Mouse (Mus musculus) lung, embryonic 16.5 days (tissue): ENCODE results near the gene Prpsap1. TPM values are rescaled to one million over a fixed set of nuclear protein-coding genes. Genes with fewer than 3 reads are reported as not detected.

ENCODE experiments used
- ATAC-seq: fragments of 200-750 bp; cut with Nextera tagmentation; 2 replicates; pipeline ENCODE4 v1.8.0; 2017; ENCODE audit warnings: low read depth, mild to moderate bottlenecking, moderate library complexity
- H3K27ac ChIP-seq: fragments of 300-500 bp; sonication (generic); 2 replicates; pipeline ENCODE4 v1.5.1; 2014; ENCODE audit warnings: mild to moderate bottlenecking, control low read depth, low read length
- H3K27me3 ChIP-seq: fragments of 300-500 bp; sonication (generic); 2 replicates; pipeline ENCODE4 v1.6.1; 2014; ENCODE audit warnings: low read depth, low read length, mixed read lengths; ENCODE audit not compliant: control insufficient read depth, insufficient read depth
- H3K36me3 ChIP-seq: fragments of 300-500 bp; sonication (generic); 2 replicates; pipeline ENCODE4 v1.6.1; 2014; ENCODE audit warnings: low read length; ENCODE audit not compliant: control insufficient read depth, insufficient read depth
- H3K4me1 ChIP-seq: fragments of 300-500 bp; sonication (generic); replicated peaks from 2 replicates; pipeline ENCODE4 v1.6.1; 2014; ENCODE audit warnings: low read length, mixed read lengths; ENCODE audit not compliant: control insufficient read depth, insufficient read depth
- H3K4me2 ChIP-seq: fragments of 300-500 bp; sonication (generic); 2 replicates; pipeline ENCODE4 v1.6.1; 2014; ENCODE audit warnings: low read depth, low read length, control low read depth
- H3K4me3 ChIP-seq: fragments of 300-500 bp; sonication (generic); 2 replicates; pipeline ENCODE4 v1.5.1; 2014; ENCODE audit warnings: mild to moderate bottlenecking, low read length, control low read depth
- H3K9ac ChIP-seq: fragments of 300-500 bp; sonication (generic); 2 replicates; pipeline ENCODE4 v1.6.1; 2014; ENCODE audit warnings: low read length, control low read depth
- H3K9me3 ChIP-seq: fragments of 300-500 bp; sonication (generic); 2 replicates; pipeline ENCODE4 v1.6.1; 2016; ENCODE audit warnings: low read length; ENCODE audit not compliant: control insufficient read depth
- WGBS: fragments of 180-500 bp; shearing (Covaris S2); extraction: QIAGEN DNeasy Blood & Tissue Kit; methylation state at CpG from one replicate; pipeline ENCODE4 v1.1.7; 2014; 5-methylcytosine and 5-hydroxymethylcytosine counted together
- polyA plus RNA-seq: library from polyadenylated mRNA; unstranded; fragments of >200 nt; fragmentation: Nextera tagmentation; extraction: Ambion mirVana; gene quantifications from 2 replicates; pipeline ENCODE4 v1.2.1, GENCODE M21; 2015

Prpsap1 gene
- polyA plus RNA-seq: 167 and 177 TPM in 2 replicates

- ATAC-seq: no peak
- 30% methylated on average over 4 of the region's 4 CpGs for WGBS
These were observed at the start of gene Prpsap1 for GRCm38 (mm10) chr11:116493795-116494252. TSS of gene Prpsap1 (minus strand) at chr11:116494202.

GRCm38 (mm10) chr11:116543110-116543509, 49.1 kb upstream of the Prpsap1 start:
- Histone ChIP-seq H3K27me3 (no peaks in the 10 kb centered on the region), H3K4me1 (no peaks in the 10 kb centered on the region), H3K36me3 (peaks cover 47% of the 10 kb centered on the region), H3K4me2 (no peak overlapping the region), H3K9ac (no peak overlapping the region), H3K27ac (no peak overlapping the region), H3K4me3 (no peak overlapping the region), H3K9me3 (no peaks in the 10 kb centered on the region)
- ATAC-seq: no peak
- WGBS: 73% methylated on average over 4 of the region's 4 CpGs

More at GRCm38 (mm10) chr11:116493795-116494252, at the start of gene Prpsap1:
- Histone ChIP-seq H3K4me3 (no peak within 1 kb of the TSS), H3K9ac (peak within 1 kb of the TSS; percentile 16; the same call in 1 of the 2 replicates), H3K36me3 (no peaks in the 10 kb centered on the region), H3K9me3 (peaks cover 3% of the 10 kb centered on the region; the same call in 1 of the 2 replicates), H3K27me3 (no peaks in the 10 kb centered on the region; the same call in 1 of the 2 replicates), H3K4me1 (peaks cover 13% of the 10 kb centered on the region), H3K27ac (peak within 1 kb of the TSS; percentile 83), H3K4me2 (no peak within 1 kb of the TSS)

DNA sequence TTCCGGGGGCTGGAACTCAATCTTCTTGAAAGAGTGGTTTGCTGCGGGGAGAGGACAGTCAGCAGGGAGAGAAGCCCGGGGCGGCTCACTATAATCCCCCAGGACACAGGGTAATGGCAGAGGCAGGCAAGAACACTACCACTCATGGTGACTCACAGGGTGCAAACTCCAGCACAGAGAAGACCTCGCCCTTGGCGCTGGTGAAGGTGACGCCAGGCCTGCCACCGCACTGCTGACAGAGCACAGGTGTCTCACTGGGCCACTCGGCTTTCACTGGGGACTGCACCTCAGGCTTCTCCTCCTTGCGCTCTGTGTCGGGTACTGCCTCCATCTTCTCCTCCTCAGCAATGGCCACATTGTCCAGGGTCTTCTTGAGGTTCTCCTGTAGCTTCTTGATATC, 47.2 kb upstream of the Prpsap1 start:
- H3K9ac ChIP-seq: no peak overlapping the region
- no peaks in the 10 kb centered on the region for H3K9me3 ChIP-seq
- H3K4me2 ChIP-seq: no peak overlapping the region
- no peaks in the 10 kb centered on the region for H3K4me1 ChIP-seq
- no peak overlapping the region for H3K27ac ChIP-seq
- ATAC-seq: no peak
- peaks cover 45% of the 10 kb centered on the region for H3K36me3 ChIP-seq
- 95% methylated on average over 11 of the region's 11 CpGs for WGBS
- no peak overlapping the region for H3K4me3 ChIP-seq
- no peaks in the 10 kb centered on the region for H3K27me3 ChIP-seq

GRCm38 (mm10) chr11:116538142-116538735, 44.2 kb upstream of the Prpsap1 start:
- peaks cover 27% of the 10 kb centered on the region for H3K36me3 ChIP-seq
- no peak overlapping the region for H3K27ac ChIP-seq
- no peak for ATAC-seq
- no peak overlapping the region for H3K9ac ChIP-seq
- H3K27me3 ChIP-seq: peaks cover 8% of the 10 kb centered on the region
- peaks cover 7% of the 10 kb centered on the region for H3K4me1 ChIP-seq
- no peaks in the 10 kb centered on the region for H3K9me3 ChIP-seq
- 80% methylated on average over 12 of the region's 12 CpGs for WGBS
- no peak overlapping the region for H3K4me3 ChIP-seq
- H3K4me2 ChIP-seq: no peak overlapping the region

DNA sequence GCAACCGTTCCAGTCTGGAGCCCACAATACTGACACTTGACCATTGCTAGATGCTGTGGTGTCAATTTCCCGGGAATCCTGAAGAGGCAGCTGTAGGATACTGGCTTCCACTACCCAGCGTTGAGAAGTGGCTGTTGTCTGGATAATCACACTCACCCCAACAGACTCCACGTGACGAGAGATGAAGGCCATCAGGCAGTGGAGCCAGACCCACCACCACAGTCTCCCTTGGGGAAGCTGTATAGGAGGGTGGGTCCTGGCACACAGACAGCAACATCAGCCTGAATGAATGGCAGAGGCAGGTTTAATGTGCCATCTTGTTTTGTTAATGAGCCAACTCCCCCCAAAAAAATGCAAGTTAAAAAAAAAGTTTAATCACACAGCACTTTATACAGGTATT, 43.4 kb upstream of the Prpsap1 start:
- Histone ChIP-seq H3K27me3 (peaks cover 16% of the 10 kb centered on the region), H3K27ac (no peak overlapping the region), H3K4me3 (no peak overlapping the region), H3K9ac (no peak overlapping the region), H3K9me3 (no peaks in the 10 kb centered on the region), H3K4me1 (peaks cover 11% of the 10 kb centered on the region), H3K4me2 (no peak overlapping the region), H3K36me3 (peaks cover 20% of the 10 kb centered on the region)
- no peak for ATAC-seq
- WGBS: 65% methylated on average over 5 of the region's 5 CpGs

DNA sequence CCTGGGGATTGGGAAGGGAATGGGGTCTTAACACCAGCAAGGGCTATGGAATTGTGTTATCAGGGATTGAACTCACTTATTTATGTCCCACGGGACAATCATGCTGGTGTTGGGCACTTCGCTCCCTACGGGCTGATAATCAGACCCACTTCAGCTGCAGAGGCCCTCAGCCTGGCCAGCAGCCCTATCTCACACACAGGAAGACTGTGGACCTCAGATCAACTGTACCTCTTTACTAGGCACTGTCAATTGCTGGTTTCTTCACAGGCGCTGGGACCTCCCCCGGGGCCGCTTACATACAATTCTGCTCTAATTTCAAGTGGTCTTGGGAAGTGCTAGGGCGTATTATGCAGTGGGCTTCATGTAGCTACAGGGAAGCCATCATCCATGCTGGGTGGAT, 42.7 kb upstream of the Prpsap1 start:
- H3K9ac ChIP-seq: no peak overlapping the region
- peaks cover 23% of the 10 kb centered on the region for H3K27me3 ChIP-seq
- H3K36me3 ChIP-seq: peaks cover 16% of the 10 kb centered on the region
- no peak for ATAC-seq
- WGBS: 89% methylated on average over 7 of the region's 7 CpGs
- no peaks in the 10 kb centered on the region for H3K9me3 ChIP-seq
- no peak overlapping the region for H3K27ac ChIP-seq
- H3K4me3 ChIP-seq: no peak overlapping the region
- peaks cover 17% of the 10 kb centered on the region for H3K4me1 ChIP-seq
- H3K4me2 ChIP-seq: no peak overlapping the region

- Histone ChIP-seq H3K4me3 (peak overlapping the region; percentile 64), H3K4me2 (peak overlapping the region; percentile 99), H3K36me3 (peaks cover 10% of the 10 kb centered on the region), H3K4me1 (peaks cover 34% of the 10 kb centered on the region), H3K27me3 (peaks cover 42% of the 10 kb centered on the region), H3K27ac (no peak overlapping the region), H3K9me3 (no peaks in the 10 kb centered on the region), H3K9ac (peak overlapping the region; percentile 72)
- 15% methylated on average over 20 of the region's 20 CpGs for WGBS
- peak; percentile 53 for ATAC-seq
These were observed 40.3 kb upstream of the Prpsap1 start for GRCm38 (mm10) chr11:116534154-116534865.

DNA sequence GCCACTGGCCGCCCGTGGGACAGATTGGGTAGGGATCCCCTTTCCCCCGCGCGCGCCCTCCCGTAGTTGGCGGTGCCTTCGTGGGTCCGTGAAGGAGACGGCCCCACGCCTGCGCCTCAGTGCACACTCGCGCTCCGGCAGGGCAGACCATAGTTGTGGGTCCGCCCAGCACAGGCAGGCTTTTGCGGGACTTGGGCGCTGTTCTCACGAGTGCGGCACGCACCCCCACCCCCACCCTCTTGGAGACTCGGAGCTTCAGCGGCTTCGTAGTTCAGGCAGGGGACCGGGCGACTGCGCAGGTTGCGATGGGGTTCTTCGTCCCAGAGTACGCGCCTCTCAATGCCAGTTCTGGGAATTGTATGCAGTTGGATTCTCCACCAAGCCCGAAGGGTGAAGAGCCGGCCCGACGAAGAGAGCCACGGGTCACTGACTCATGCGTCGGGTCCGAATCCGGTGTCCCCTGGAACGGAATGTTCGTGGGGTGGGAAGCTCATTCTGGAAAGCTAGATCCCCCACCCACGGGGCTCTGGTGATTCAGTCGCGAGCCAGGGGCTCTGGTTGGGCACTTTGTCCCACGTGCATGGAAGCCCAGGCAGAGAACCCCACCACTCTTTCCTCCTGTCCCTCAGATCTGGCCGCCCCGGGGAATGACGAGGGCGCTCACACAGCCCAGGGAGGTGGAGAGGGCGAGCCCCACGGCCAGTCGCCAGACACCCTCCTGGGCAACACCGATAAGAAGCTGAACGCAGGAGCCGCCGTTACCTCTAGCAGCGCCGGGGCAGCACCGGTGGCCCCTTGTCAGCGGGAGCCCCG, 39.5 kb upstream of the Prpsap1 start:
- Histone ChIP-seq H3K36me3 (peaks cover 5% of the 10 kb centered on the region; the same call in 1 of the 2 replicates), H3K27me3 (peaks cover 42% of the 10 kb centered on the region), H3K4me1 (peaks cover 34% of the 10 kb centered on the region), H3K9me3 (no peaks in the 10 kb centered on the region), H3K4me2 (peak overlapping the region; percentile 99), H3K27ac (no peak overlapping the region), H3K4me3 (peak overlapping the region; percentile 64), H3K9ac (peak overlapping the region; percentile 72)
- peak; percentile 9 for ATAC-seq
- under 1% methylated on average over 63 of the region's 63 CpGs for WGBS
